Mouse (Mus musculus): ENCODE data around the gene Zfp641.

DNA sequence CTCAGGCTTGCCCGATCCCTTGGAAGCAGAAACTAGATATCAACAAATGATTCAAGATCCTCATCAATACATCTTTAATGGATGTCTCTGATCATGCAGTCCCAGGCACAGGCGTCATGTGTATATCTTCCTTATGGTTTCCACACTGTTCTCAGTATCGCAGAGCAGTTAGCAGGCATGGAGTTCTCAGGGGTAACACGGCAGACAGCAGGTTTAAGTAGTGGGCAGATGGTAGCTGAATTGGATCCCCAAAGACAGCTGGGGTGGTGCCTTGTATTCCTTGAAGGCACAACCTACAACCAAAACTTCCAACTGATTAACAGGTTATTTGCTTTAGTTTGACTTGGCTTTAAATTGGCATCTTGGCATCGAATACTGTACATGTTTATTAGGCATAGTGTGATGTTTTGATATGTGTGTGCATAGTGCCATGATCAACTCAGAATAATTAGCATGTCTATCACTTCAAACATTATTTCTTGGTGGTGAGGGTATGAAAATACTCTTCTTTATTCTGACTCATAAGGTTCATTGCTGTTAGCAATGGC lies 21.3 kb upstream of the Zfp641 start, which contains the start of gene Olfr285:
- TF ChIP-seq CTCF (IDR thresholded peaks at IDR 0.05; ENCODE audit: low read depth, low read length) (no peak), POLR2A (IDR thresholded peaks at IDR 0.05; ENCODE audit: borderline replicate concordance, low read depth, low read length) (no peak)

Measured in bone marrow macrophage, adult 2 months (primary cell).